Mouse (Mus musculus): ENCODE measurements around the gene 4921507P07Rik. TPM values are rescaled to one million over a fixed set of nuclear protein-coding genes. Genes with fewer than 3 reads are reported as not detected.
A peak's percentile ranks its signal among the peaks of the same experiment; 100 is the strongest.
"Not testable (repeated sequence)": the region's sequence is repeated elsewhere in the genome, so short reads cannot be mapped to it uniquely, and the experiment has no call there.

4921507P07Rik gene
- total RNA-seq (2021) = under 1 TPM; 0.28 to 0.36 TPM

- intact Hi-C loops (cut with DNase I) = no loop called here
Observed at GRCm38 (mm10) chr6:50596301-50597211, at the start of gene 4921507P07Rik. TSS of gene 4921507P07Rik (minus strand) at chr6:50596632.

GRCm38 (mm10) chr6:50644701-50645100, 48.3 kb upstream of the 4921507P07Rik start:
- DNase-seq (ENCODE audit: low spot score) = no peak
- intact Hi-C loops (cut with DNase I) = no loop called here

More at GRCm38 (mm10) chr6:50596301-50597211, at the start of gene 4921507P07Rik:
- peak; percentile 87 for DNase-seq (ENCODE audit: low spot score)

GRCm38 (mm10) chr6:50641898-50642297, 45.5 kb upstream of the 4921507P07Rik start:
- intact Hi-C loops (cut with DNase I) = no loop called here
- DNase-seq (ENCODE audit: low spot score) = no peak

- intact Hi-C loops (cut with DNase I) = no loop called here
- DNase-seq (ENCODE audit: low spot score) = no peak
Observed at GRCm38 (mm10) chr6:50640377-50640776, 43.9 kb upstream of the 4921507P07Rik start.

- DNase-seq (ENCODE audit: low spot score) = no peak
- intact Hi-C loops (cut with DNase I) = no loop called here
Observed at GRCm38 (mm10) chr6:50639656-50640055, 43.2 kb upstream of the 4921507P07Rik start.

DNA sequence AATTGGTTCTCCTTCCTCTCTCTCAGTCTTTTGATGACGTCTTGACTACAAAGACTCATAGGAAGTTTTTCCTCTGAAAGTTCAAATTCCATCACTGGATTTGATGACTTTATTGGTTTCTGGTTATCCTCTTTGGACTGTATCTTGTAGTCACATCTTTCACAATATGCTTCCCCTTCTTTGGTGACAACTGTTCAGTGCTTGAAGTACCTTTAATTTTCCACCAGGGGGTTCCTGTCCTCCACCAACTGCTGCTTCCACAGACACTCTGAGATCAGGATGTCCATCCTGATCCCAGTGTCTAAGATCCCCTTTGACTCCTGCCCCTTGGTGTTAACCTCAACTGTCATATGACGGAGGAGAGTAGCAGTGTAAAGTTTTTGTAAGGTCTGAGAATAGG, 29.7 kb upstream of the 4921507P07Rik start:
- DNase-seq (ENCODE audit: low spot score); intact Hi-C loops (cut with DNase I): not testable (repeated sequence)

- DNase-seq (ENCODE audit: low spot score); intact Hi-C loops (cut with DNase I): not testable (repeated sequence)
Observed at GRCm38 (mm10) chr6:50618273-50618672, 21.8 kb upstream of the 4921507P07Rik start.

DNA sequence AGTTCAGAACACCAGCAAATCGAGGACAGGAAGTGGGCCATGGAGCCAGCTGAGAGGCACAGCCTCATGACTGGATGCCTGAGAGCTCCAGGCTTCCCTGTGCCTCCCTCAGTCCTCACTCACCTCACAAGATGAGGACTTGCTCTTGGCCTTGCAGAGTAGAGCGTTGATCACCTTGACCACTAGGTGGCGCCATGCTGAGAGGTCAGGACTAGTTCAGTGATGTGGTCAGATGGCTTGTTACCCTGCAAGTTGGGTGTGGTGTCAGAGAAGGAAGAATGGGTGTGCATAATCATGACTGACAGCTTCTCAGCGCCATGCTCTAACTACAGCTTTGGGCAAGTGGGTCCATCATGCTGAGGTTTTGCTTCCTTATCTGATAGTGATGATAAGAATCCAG, 5.2 kb upstream of the 4921507P07Rik start:
- no peak for DNase-seq (ENCODE audit: low spot score)
- intact Hi-C loops (cut with DNase I) = no loop called here

GRCm38 (mm10) chr6:50598560-50598959, 2.1 kb upstream of the 4921507P07Rik start:
- intact Hi-C loops (cut with DNase I) = no loop called here
- no peak for DNase-seq (ENCODE audit: low spot score)

GRCm38 (mm10) chr6:50594372-50594771, 2.1 kb downstream of the 4921507P07Rik start:
- intact Hi-C loops (cut with DNase I) = no loop called here

DNA sequence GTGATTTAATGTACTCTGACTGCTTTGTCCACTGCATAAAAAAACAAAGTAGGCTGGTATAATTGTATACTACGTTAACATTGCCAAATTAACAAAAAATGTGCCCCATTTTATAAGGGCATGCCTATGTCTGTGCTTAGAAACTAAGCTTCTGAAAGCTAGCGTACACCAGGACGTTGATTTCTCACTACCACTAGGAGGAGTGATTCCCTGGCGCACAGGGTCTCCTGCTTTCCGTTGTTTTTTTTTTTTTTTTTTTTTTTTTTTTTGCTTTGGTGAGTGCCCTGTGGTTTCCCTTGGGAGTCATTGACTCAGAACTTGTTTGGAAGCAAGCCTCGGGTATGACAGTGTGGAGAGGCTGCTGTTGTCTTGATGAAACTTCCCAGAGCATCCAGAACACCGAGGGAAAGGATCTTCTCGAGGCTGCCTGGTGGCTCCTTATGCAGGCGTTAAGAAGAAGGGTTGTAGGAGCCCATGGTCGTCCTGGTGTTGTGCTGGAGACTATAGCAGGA, 3.0 kb downstream of the 4921507P07Rik start:
- DNase-seq (ENCODE audit: low spot score) = no peak
- intact Hi-C loops (cut with DNase I) = no loop called here

More at GRCm38 (mm10) chr6:50594372-50594771, 2.1 kb downstream of the 4921507P07Rik start:
- DNase-seq (ENCODE audit: low spot score) = no peak

- intact Hi-C loops (cut with DNase I) = no loop called here
- no peak for DNase-seq (ENCODE audit: low spot score)
Observed at GRCm38 (mm10) chr6:50590234-50590633, 6.2 kb downstream of the 4921507P07Rik start.

DNA sequence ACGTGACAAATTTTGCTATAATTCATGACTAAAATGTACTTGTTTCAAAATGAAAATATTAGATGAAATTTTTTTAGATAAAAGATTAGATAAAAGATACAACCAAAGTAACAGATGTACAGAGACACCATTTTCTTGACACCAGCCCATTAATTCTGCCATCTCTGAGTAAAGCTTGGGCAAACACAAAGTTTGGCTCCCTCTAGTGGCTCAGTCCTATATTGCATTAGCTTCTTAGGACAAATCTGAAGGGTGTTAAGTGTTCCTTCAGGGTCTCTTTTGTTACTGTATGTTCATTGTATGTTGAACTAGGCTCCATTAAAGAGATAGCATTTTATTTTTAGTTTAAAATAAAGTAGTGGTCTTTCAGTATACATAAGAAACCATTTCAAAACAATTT, 8.2 kb downstream of the 4921507P07Rik start:
- no peak for DNase-seq (ENCODE audit: low spot score)
- intact Hi-C loops (cut with DNase I) = no loop called here

GRCm38 (mm10) chr6:50587412-50587811, 9.0 kb downstream of the 4921507P07Rik start:
- DNase-seq (ENCODE audit: low spot score) = no peak
- intact Hi-C loops (cut with DNase I) = no loop called here

DNA sequence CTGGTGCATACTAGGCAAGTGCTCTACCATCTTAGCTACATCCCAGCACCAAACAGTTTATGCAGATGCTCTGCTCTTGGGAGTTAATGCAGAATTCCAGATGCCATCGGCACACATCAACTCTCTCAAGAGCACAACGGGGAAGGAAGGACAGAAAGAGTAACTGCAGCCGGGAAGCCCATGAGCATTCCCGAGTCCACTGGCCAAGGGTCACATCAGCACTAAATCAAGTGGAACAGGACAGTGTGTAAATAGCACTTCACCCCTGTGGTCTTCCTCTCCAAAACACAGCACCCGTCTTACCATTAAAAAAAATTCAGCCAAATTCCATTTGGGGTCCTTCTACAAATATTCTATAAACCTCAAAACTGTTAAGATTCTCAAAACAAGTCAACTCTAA, 10.1 kb downstream of the 4921507P07Rik start:
- intact Hi-C loops (cut with DNase I) = no loop called here

GRCm38 (mm10) chr6:50585733-50586132, 10.7 kb downstream of the 4921507P07Rik start:
- intact Hi-C loops (cut with DNase I) = no loop called here
- no peak for DNase-seq (ENCODE audit: low spot score)

More for the DNA sequence above, 10.1 kb downstream of the 4921507P07Rik start:
- DNase-seq (ENCODE audit: low spot score) = no peak

- intact Hi-C loops (cut with DNase I) = no loop called here
- no peak for DNase-seq (ENCODE audit: low spot score)
Observed at GRCm38 (mm10) chr6:50571661-50572060, 24.8 kb downstream of the 4921507P07Rik start.

GRCm38 (mm10) chr6:50566997-50567255, 29.5 kb downstream of the 4921507P07Rik start:
- intact Hi-C loops (cut with DNase I) = loop anchor here (10.0 kb wide), 1 partner anchor 1448 kb away; the partner anchor contains the start of gene Skap2
- no peak for DNase-seq (ENCODE audit: low spot score)

GRCm38 (mm10) chr6:50566141-50566996, 30.1 kb downstream of the 4921507P07Rik start, which contains the start of gene Cycs:
TSS of gene Cycs (minus strand) at chr6:50566538.
- intact Hi-C loops (cut with DNase I) = loop anchor here (10.0 kb wide), 1 partner anchor 1448 kb away; the partner anchor contains the start of gene Skap2
- peak; percentile 99 for DNase-seq (ENCODE audit: low spot score)

- intact Hi-C loops (cut with DNase I) = loop anchor here (10.0 kb wide), 1 partner anchor 1451 kb away; the partner anchor contains the start of gene Skap2
- no peak for DNase-seq (ENCODE audit: low spot score)
Observed at GRCm38 (mm10) chr6:50563651-50564050, 32.8 kb downstream of the 4921507P07Rik start.
